Mouse (Mus musculus) heart, embryonic 14.5 days (tissue): ENCODE data around the gene Snw1. TPM values are rescaled to one million over a fixed set of nuclear protein-coding genes. Genes with fewer than 3 reads are reported as not detected.

Experiments used
- ATAC-seq: fragments of 200-750 bp; cut with Nextera tagmentation; 2 replicates; pipeline ENCODE4 v1.8.0; 2017; ENCODE audit warnings: low read depth, moderate TSS enrichment; ENCODE audit not compliant: insufficient number of reproducible peaks, insufficient read depth, low FRiP score
- H3K27ac ChIP-seq, 2 experiments: fragments of 200-500 bp in 1 of 2; fragments of 300-500 bp in 1 of 2; sonication (generic) in 1 of 2; replicated peaks in 1 of 2; 2 replicates each; pipeline ENCODE4 v1.5.1; 2012 to 2014; ENCODE audit warnings: low read depth in 2 of 2, low read length in 2 of 2, control low read depth in 1 of 2, mild to moderate bottlenecking in 1 of 2, mixed read lengths in 1 of 2; ENCODE audit not compliant: control insufficient read depth in 1 of 2, insufficient read depth in 1 of 2
- H3K27me3 ChIP-seq: fragments of 300-500 bp; sonication (generic); 2 replicates; pipeline ENCODE4 v1.6.1; 2014; ENCODE audit warnings: mild to moderate bottlenecking, low read length, control low read depth; ENCODE audit not compliant: control insufficient read depth, insufficient read depth
- H3K36me3 ChIP-seq: fragments of 300-500 bp; sonication (generic); 2 replicates; pipeline ENCODE4 v1.6.1; 2014; ENCODE audit warnings: mild to moderate bottlenecking, control low read depth, low read length, mixed read lengths; ENCODE audit not compliant: control insufficient read depth, insufficient read depth
- H3K4me1 ChIP-seq, 2 experiments: fragments of 200-500 bp in 1 of 2; fragments of 300-500 bp in 1 of 2; sonication (generic) in 1 of 2; 2 replicates each; pipeline ENCODE4 v1.6.1; 2012 to 2014; ENCODE audit warnings: low read length in 2 of 2, control low read depth in 1 of 2, mixed read lengths in 1 of 2; ENCODE audit not compliant: control insufficient read depth in 2 of 2, insufficient read depth in 2 of 2
- H3K4me2 ChIP-seq: fragments of 300-500 bp; sonication (generic); 2 replicates; pipeline ENCODE4 v1.6.1; 2014; ENCODE audit warnings: mild to moderate bottlenecking, low read length
- H3K4me3 ChIP-seq, 2 experiments: fragments of 200-500 bp in 1 of 2; fragments of 300-500 bp in 1 of 2; sonication (generic) in 1 of 2; 2 replicates each; pipeline ENCODE4 v1.5.1; 2012 to 2014; ENCODE audit warnings: low read length in 2 of 2, mild to moderate bottlenecking in 2 of 2, control low read depth in 1 of 2, low read depth in 1 of 2, moderate library complexity in 1 of 2; ENCODE audit not compliant: control insufficient read depth in 1 of 2, insufficient read depth in 1 of 2
- H3K9ac ChIP-seq: fragments of 300-500 bp; sonication (generic); 2 replicates; pipeline ENCODE4 v1.6.1; 2014; ENCODE audit warnings: mild to moderate bottlenecking, low read length
- H3K9me3 ChIP-seq: fragments of 300-500 bp; sonication (generic); 2 replicates; pipeline ENCODE4 v1.6.1; 2016; ENCODE audit warnings: low read length, control low read depth; ENCODE audit not compliant: control insufficient read depth
- WGBS: fragments of 180-500 bp; shearing (Covaris S2); extraction: QIAGEN DNeasy Blood & Tissue Kit; methylation state at CpG from one replicate; pipeline ENCODE4 v1.1.7; 2014; 5-methylcytosine and 5-hydroxymethylcytosine counted together
- polyA plus RNA-seq: library from polyadenylated mRNA; unstranded; fragments of >200 nt; fragmentation: Nextera tagmentation; extraction: Ambion mirVana; gene quantifications from 2 replicates; pipeline ENCODE4 v1.2.1, GENCODE M21; 2014

Snw1 gene
- polyA plus RNA-seq, 1 experiment from 2014 or later = 84.0 TPM

- no peak for ATAC-seq
- peak overlapping the region; percentile 98 to 99 for H3K4me3 ChIP-seq
- H3K9ac ChIP-seq = peak overlapping the region; percentile 98
- H3K36me3 ChIP-seq = peaks cover 59% of the 10 kb centered on the region
- peak overlapping the region; percentile 81 for H3K4me2 ChIP-seq
- peak overlapping the region; percentile 63 to 86 for H3K27ac ChIP-seq
- H3K9me3 ChIP-seq = no peaks in the 10 kb centered on the region
- 20% methylated on average over 12 of the region's 12 CpGs for WGBS
- peaks cover 0 to 18% of the 10 kb centered on the region in 2 experiments; a peak in 2 of 4 replicates for H3K4me1 ChIP-seq
- no peaks in the 10 kb centered on the region for H3K27me3 ChIP-seq
Measured at GRCm38 (mm10) chr12:87442177-87443114, 29.6 kb downstream of the Snw1 start.

- Histone ChIP-seq H3K4me2 (no peak overlapping the region), H3K9me3 (no peaks in the 10 kb centered on the region), H3K4me3 (no peak overlapping the region), H3K27me3 (no peaks in the 10 kb centered on the region), H3K9ac (no peak overlapping the region), H3K27ac (no peak overlapping the region), H3K36me3 (peaks cover 93% of the 10 kb centered on the region), H3K4me1 (no peaks in the 10 kb centered on the region)
- 86% methylated on average over 8 of the region's 8 CpGs for WGBS
- no peak for ATAC-seq
Measured at GRCm38 (mm10) chr12:87428885-87429284, 43.2 kb downstream of the Snw1 start.

GRCm38 (mm10) chr12:87428295-87428694 is 43.8 kb downstream of the Snw1 start:
- Histone ChIP-seq H3K4me3 (no peak overlapping the region), H3K4me2 (no peak overlapping the region), H3K9me3 (no peaks in the 10 kb centered on the region), H3K4me1 (no peaks in the 10 kb centered on the region), H3K36me3 (peaks cover 88% of the 10 kb centered on the region), H3K27ac (no peak overlapping the region), H3K27me3 (no peaks in the 10 kb centered on the region), H3K9ac (no peak overlapping the region)
- 82% methylated on average over 2 of the region's 2 CpGs for WGBS
- ATAC-seq = no peak

GRCm38 (mm10) chr12:87426354-87427031 is 45.6 kb downstream of the Snw1 start:
- H3K27me3 ChIP-seq = no peaks in the 10 kb centered on the region
- H3K27ac ChIP-seq = no peak overlapping the region
- H3K9ac ChIP-seq = no peak overlapping the region
- H3K36me3 ChIP-seq = peaks cover 75% of the 10 kb centered on the region
- no peak for ATAC-seq
- 90% methylated on average over 5 of the region's 5 CpGs for WGBS
- H3K4me2 ChIP-seq = no peak overlapping the region
- no peaks in the 10 kb centered on the region for H3K9me3 ChIP-seq
- no peaks in the 10 kb centered on the region for H3K4me1 ChIP-seq
- H3K4me3 ChIP-seq = no peak overlapping the region

- Histone ChIP-seq H3K36me3 (peaks cover 56% of the 10 kb centered on the region), H3K9ac (no peak overlapping the region), H3K9me3 (no peaks in the 10 kb centered on the region), H3K4me2 (no peak overlapping the region), H3K27me3 (no peaks in the 10 kb centered on the region), H3K4me1 (no peaks in the 10 kb centered on the region), H3K27ac (no peak overlapping the region), H3K4me3 (no peak overlapping the region)
- 40% methylated on average over 3 of the region's 3 CpGs for WGBS
- no peak for ATAC-seq
Measured at GRCm38 (mm10) chr12:87424516-87424915, 47.6 kb downstream of the Snw1 start.

GRCm38 (mm10) chr12:87423700-87424099 is 48.4 kb downstream of the Snw1 start:
- H3K36me3 ChIP-seq = peaks cover 48% of the 10 kb centered on the region
- WGBS = 39% methylated on average over 1 of the region's 1 CpGs

GRCm38 (mm10) chr12:87421708-87422507 is 50.2 kb downstream of the Snw1 start:
- 70% methylated on average over 5 of the region's 5 CpGs for WGBS

More at GRCm38 (mm10) chr12:87423700-87424099, 48.4 kb downstream of the Snw1 start:
- H3K9me3 ChIP-seq = no peaks in the 10 kb centered on the region
- no peak overlapping the region for H3K4me2 ChIP-seq
- no peak overlapping the region for H3K4me3 ChIP-seq
- no peaks in the 10 kb centered on the region for H3K4me1 ChIP-seq
- H3K27ac ChIP-seq = no peak overlapping the region
- no peak overlapping the region for H3K9ac ChIP-seq
- no peak for ATAC-seq
- no peaks in the 10 kb centered on the region for H3K27me3 ChIP-seq

More at GRCm38 (mm10) chr12:87421708-87422507, 50.2 kb downstream of the Snw1 start:
- Histone ChIP-seq H3K9me3 (no peaks in the 10 kb centered on the region), H3K4me1 (no peaks in the 10 kb centered on the region), H3K36me3 (peaks cover 30% of the 10 kb centered on the region), H3K4me3 (no peak overlapping the region), H3K4me2 (no peak overlapping the region), H3K27me3 (no peaks in the 10 kb centered on the region), H3K9ac (no peak overlapping the region), H3K27ac (no peak overlapping the region)
- no peak for ATAC-seq
